Mouse (Mus musculus): ENCODE measurements around the gene Sptssa. TPM values are rescaled to one million over a fixed set of nuclear protein-coding genes. Genes with fewer than 3 reads are reported as not detected.
A peak's percentile ranks its signal among the peaks of the same experiment; 100 is the strongest.
"Not testable (repeated sequence)": the region's sequence is repeated elsewhere in the genome, so short reads cannot be mapped to it uniquely, and the experiment has no call there.

Sptssa gene
- polyA plus RNA-seq, 1 experiment from 2014 or later: 96.8 TPM

GRCm38 (mm10) chr12:54683182-54683581, 26.8 kb upstream of the Sptssa start:
- Histone ChIP-seq H3K27me3 (ENCODE audit: control insufficient read depth, insufficient read depth, low read depth, low read length) (no peaks in the 10 kb centered on the region), H3K4me3 (ENCODE audit: low read depth, low read length) (no peak overlapping the region), H3K9ac (ENCODE audit: low read depth, low read length) (no peak overlapping the region), H3K36me3 (ENCODE audit: control insufficient read depth, insufficient read depth) (no peaks in the 10 kb centered on the region; the same call in none of the 2 replicates), H3K4me2 (ENCODE audit: low read depth, low read length) (no peak overlapping the region), H3K27ac (ENCODE audit: low read length) (no peak overlapping the region), H3K4me1 (ENCODE audit: control insufficient read depth, low read depth, low read length) (no peaks in the 10 kb centered on the region), H3K9me3 (replicated peaks; ENCODE audit: control insufficient read depth, low read length) (no peaks in the 10 kb centered on the region)
- no peak for ATAC-seq (ENCODE audit: low read depth)
- WGBS (ENCODE audit: insufficient replicate concordance): 39% methylated on average over 1 of the region's 1 CpGs

GRCm38 (mm10) chr12:54676709-54677108, 20.3 kb upstream of the Sptssa start:
- no peak overlapping the region for H3K27ac ChIP-seq (ENCODE audit: low read length)
- ATAC-seq (ENCODE audit: low read depth): no peak
- H3K4me1 ChIP-seq (ENCODE audit: control insufficient read depth, low read depth, low read length): no peaks in the 10 kb centered on the region
- no peaks in the 10 kb centered on the region for H3K27me3 ChIP-seq (ENCODE audit: control insufficient read depth, insufficient read depth, low read depth, low read length)
- no peak overlapping the region for H3K4me3 ChIP-seq (ENCODE audit: low read depth, low read length)
- H3K36me3 ChIP-seq (ENCODE audit: control insufficient read depth, insufficient read depth): peaks cover 30% of the 10 kb centered on the region
- H3K9me3 ChIP-seq (replicated peaks; ENCODE audit: control insufficient read depth, low read length): no peaks in the 10 kb centered on the region
- H3K4me2 ChIP-seq (ENCODE audit: low read depth, low read length): no peak overlapping the region
- WGBS (ENCODE audit: insufficient replicate concordance): 82% methylated on average over 9 of the region's 9 CpGs
- H3K9ac ChIP-seq (ENCODE audit: low read depth, low read length): no peak overlapping the region

GRCm38 (mm10) chr12:54675396-54675795, 19.0 kb upstream of the Sptssa start:
- ATAC-seq (ENCODE audit: low read depth): no peak
- Histone ChIP-seq H3K4me1 (ENCODE audit: control insufficient read depth, low read depth, low read length) (no peaks in the 10 kb centered on the region), H3K9ac (ENCODE audit: low read depth, low read length) (no peak overlapping the region), H3K27ac (ENCODE audit: low read length) (no peak overlapping the region), H3K4me3 (ENCODE audit: low read depth, low read length) (no peak overlapping the region), H3K9me3 (replicated peaks; ENCODE audit: control insufficient read depth, low read length) (no peaks in the 10 kb centered on the region), H3K27me3 (ENCODE audit: control insufficient read depth, insufficient read depth, low read depth, low read length) (no peaks in the 10 kb centered on the region), H3K36me3 (ENCODE audit: control insufficient read depth, insufficient read depth) (peaks cover 30% of the 10 kb centered on the region), H3K4me2 (ENCODE audit: low read depth, low read length) (no peak overlapping the region)
- 84% methylated on average over 4 of the region's 4 CpGs for WGBS (ENCODE audit: insufficient replicate concordance)

- peak overlapping the region; percentile 71 for H3K27ac ChIP-seq (ENCODE audit: low read length)
- H3K4me2 ChIP-seq (ENCODE audit: low read depth, low read length): no peak overlapping the region
- 72% methylated on average over 4 of the region's 4 CpGs for WGBS (ENCODE audit: insufficient replicate concordance)
- H3K9me3 ChIP-seq (replicated peaks; ENCODE audit: control insufficient read depth, low read length): no peaks in the 10 kb centered on the region
- H3K9ac ChIP-seq (ENCODE audit: low read depth, low read length): no peak overlapping the region
- H3K27me3 ChIP-seq (ENCODE audit: control insufficient read depth, insufficient read depth, low read depth, low read length): no peaks in the 10 kb centered on the region
- H3K36me3 ChIP-seq (ENCODE audit: control insufficient read depth, insufficient read depth): peaks cover 21% of the 10 kb centered on the region
- H3K4me3 ChIP-seq (ENCODE audit: low read depth, low read length): no peak overlapping the region
- peak; percentile 80 for ATAC-seq (ENCODE audit: low read depth)
- H3K4me1 ChIP-seq (ENCODE audit: control insufficient read depth, low read depth, low read length): no peaks in the 10 kb centered on the region
These were observed 14.9 kb upstream of the Sptssa start for GRCm38 (mm10) chr12:54671262-54671661.

DNA sequence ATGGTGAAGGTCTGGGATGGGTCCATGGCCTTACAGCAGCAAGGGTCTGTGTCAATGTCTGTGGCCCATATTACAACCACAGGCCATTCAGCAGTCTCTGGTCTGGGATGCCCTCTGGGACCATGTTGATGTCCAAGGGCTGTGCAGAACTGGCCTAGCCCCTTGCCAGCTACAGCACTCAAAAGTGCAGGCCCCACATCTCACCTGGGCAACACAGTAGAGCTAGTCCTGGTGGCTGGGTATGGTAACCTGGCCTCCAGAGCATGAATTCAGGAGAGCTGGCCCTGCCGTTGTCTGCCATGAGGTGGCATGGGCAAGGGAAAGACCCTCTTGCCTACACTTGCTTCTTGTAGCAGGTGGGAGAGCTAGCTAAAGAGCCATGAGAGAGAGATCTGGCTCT, 11.8 kb upstream of the Sptssa start:
- Histone ChIP-seq H3K9ac (ENCODE audit: low read depth, low read length) (no peak overlapping the region), H3K9me3 (replicated peaks; ENCODE audit: control insufficient read depth, low read length) (no peaks in the 10 kb centered on the region), H3K27ac (ENCODE audit: low read length) (no peak overlapping the region), H3K27me3 (ENCODE audit: control insufficient read depth, insufficient read depth, low read depth, low read length) (no peaks in the 10 kb centered on the region), H3K4me1 (ENCODE audit: control insufficient read depth, low read depth, low read length) (no peaks in the 10 kb centered on the region), H3K4me3 (ENCODE audit: low read depth, low read length) (no peak overlapping the region), H3K4me2 (ENCODE audit: low read depth, low read length) (no peak overlapping the region), H3K36me3 (ENCODE audit: control insufficient read depth, insufficient read depth) (peaks cover 7% of the 10 kb centered on the region)
- WGBS (ENCODE audit: insufficient replicate concordance): 94% methylated on average over 1 of the region's 1 CpGs
- ATAC-seq (ENCODE audit: low read depth): no peak

- 75% methylated on average over 6 of the region's 6 CpGs for WGBS (ENCODE audit: insufficient replicate concordance)
- no peak for ATAC-seq (ENCODE audit: low read depth)
- Histone ChIP-seq H3K4me3 (ENCODE audit: low read depth, low read length) (no peak overlapping the region), H3K4me1 (ENCODE audit: control insufficient read depth, low read depth, low read length) (no peaks in the 10 kb centered on the region), H3K9me3 (replicated peaks; ENCODE audit: control insufficient read depth, low read length) (no peaks in the 10 kb centered on the region), H3K9ac (ENCODE audit: low read depth, low read length) (no peak overlapping the region), H3K36me3 (ENCODE audit: control insufficient read depth, insufficient read depth) (no peaks in the 10 kb centered on the region), H3K4me2 (ENCODE audit: low read depth, low read length) (no peak overlapping the region), H3K27me3 (ENCODE audit: control insufficient read depth, insufficient read depth, low read depth, low read length) (no peaks in the 10 kb centered on the region), H3K27ac (ENCODE audit: low read length) (no peak overlapping the region)
These were observed 9.2 kb upstream of the Sptssa start for GRCm38 (mm10) chr12:54665526-54665925.

- not testable (repeated sequence) for H3K9ac ChIP-seq (ENCODE audit: low read depth, low read length); H3K36me3 ChIP-seq (ENCODE audit: control insufficient read depth, insufficient read depth); ATAC-seq (ENCODE audit: low read depth); H3K27me3 ChIP-seq (ENCODE audit: control insufficient read depth, insufficient read depth, low read depth, low read length); H3K27ac ChIP-seq (ENCODE audit: low read length); H3K4me3 ChIP-seq (ENCODE audit: low read depth, low read length); H3K4me1 ChIP-seq (ENCODE audit: control insufficient read depth, low read depth, low read length); H3K9me3 ChIP-seq (replicated peaks; ENCODE audit: control insufficient read depth, low read length); H3K4me2 ChIP-seq (ENCODE audit: low read depth, low read length)
- 46% methylated on average over 5 of the region's 5 CpGs for WGBS (ENCODE audit: insufficient replicate concordance)
These were observed 5.1 kb upstream of the Sptssa start for GRCm38 (mm10) chr12:54661470-54661869.

- 70% methylated on average over 3 of the region's 3 CpGs for WGBS (ENCODE audit: insufficient replicate concordance)
- no peak for ATAC-seq (ENCODE audit: low read depth)
- H3K27ac ChIP-seq (ENCODE audit: low read length): no peak overlapping the region
- no peak overlapping the region for H3K4me3 ChIP-seq (ENCODE audit: low read depth, low read length)
- H3K4me1 ChIP-seq (ENCODE audit: control insufficient read depth, low read depth, low read length): peaks cover 9% of the 10 kb centered on the region
- H3K27me3 ChIP-seq (ENCODE audit: control insufficient read depth, insufficient read depth, low read depth, low read length): no peaks in the 10 kb centered on the region
- no peaks in the 10 kb centered on the region for H3K36me3 ChIP-seq (ENCODE audit: control insufficient read depth, insufficient read depth)
- no peak overlapping the region for H3K9ac ChIP-seq (ENCODE audit: low read depth, low read length)
- H3K4me2 ChIP-seq (ENCODE audit: low read depth, low read length): no peak overlapping the region
- H3K9me3 ChIP-seq (replicated peaks; ENCODE audit: control insufficient read depth, low read length): no peaks in the 10 kb centered on the region
These were observed 3.5 kb upstream of the Sptssa start for GRCm38 (mm10) chr12:54659901-54660300.

- ATAC-seq (ENCODE audit: low read depth): no peak
These were observed 2.2 kb upstream of the Sptssa start for GRCm38 (mm10) chr12:54658425-54659092.

More at GRCm38 (mm10) chr12:54658425-54659092, 2.2 kb upstream of the Sptssa start:
- Histone ChIP-seq H3K27ac (ENCODE audit: low read length) (no peak overlapping the region), H3K36me3 (ENCODE audit: control insufficient read depth, insufficient read depth) (no peaks in the 10 kb centered on the region), H3K27me3 (ENCODE audit: control insufficient read depth, insufficient read depth, low read depth, low read length) (no peaks in the 10 kb centered on the region), H3K4me3 (ENCODE audit: low read depth, low read length) (no peak overlapping the region), H3K9ac (ENCODE audit: low read depth, low read length) (no peak overlapping the region), H3K4me1 (ENCODE audit: control insufficient read depth, low read depth, low read length) (peaks cover 22% of the 10 kb centered on the region), H3K9me3 (replicated peaks; ENCODE audit: control insufficient read depth, low read length) (no peaks in the 10 kb centered on the region), H3K4me2 (ENCODE audit: low read depth, low read length) (no peak overlapping the region)
- WGBS (ENCODE audit: insufficient replicate concordance): 37% methylated on average over 7 of the region's 7 CpGs
